Mouse (Mus musculus) liver, embryonic 14.5 days (tissue): Measurements from ENCODE around the gene Ptprd.

Experiments
- CTCF ChIP-seq: IDR thresholded peaks from 2 replicates; pipeline ENCODE4 v1.5.1; 2016; ENCODE audit warnings: antibody characterized with exemption, low read depth, control low read depth
- EP300 ChIP-seq: IDR thresholded peaks from 2 replicates; pipeline ENCODE4 v1.6.1; 2016; ENCODE audit warnings: antibody characterized with exemption, low read depth

DNA sequence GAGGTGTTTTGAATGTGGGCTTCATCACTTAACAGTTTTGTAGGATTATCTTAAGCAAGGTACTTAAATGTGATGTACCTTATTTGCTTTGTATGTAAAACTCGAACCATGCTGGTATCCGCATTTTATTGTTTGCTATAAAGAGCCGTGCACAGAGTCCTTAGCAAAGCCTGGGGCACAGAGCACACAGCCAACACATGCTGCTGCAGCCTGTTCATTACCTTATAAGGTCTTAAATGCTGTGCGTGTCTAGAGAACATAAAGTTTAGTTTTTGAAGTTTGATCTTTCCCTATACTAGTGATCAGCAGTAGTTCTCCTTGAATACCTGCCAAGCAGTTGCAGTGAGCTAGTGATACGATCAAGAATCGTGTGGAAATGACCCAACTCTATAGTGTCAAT, 676.2 kb downstream of the Ptprd start:
- no peak for TF ChIP-seq CTCF
- no peak for TF ChIP-seq EP300
